Mouse (Mus musculus) gastrocnemius, adult 18-20 months (tissue): ENCODE results near the gene Col25a1. TPM values are rescaled to one million over a fixed set of nuclear protein-coding genes. Genes with fewer than 3 reads are reported as not detected.

Experiments used
- total RNA-seq, 2 experiments: library from RNA; stranded (reverse); gene quantifications; 2 replicates each; pipeline ENCODE4 v1.2.3; 2021

Col25a1 gene
- total RNA-seq, 2 experiments from 2014 or later: 0.09 to 0.17 TPM

Other genes starting within 250 kb of the Col25a1 start
- 1 to 10 TPM; 1.8 to 2.8 TPM for gene Casp6, start 230.1 kb upstream of the Col25a1 start, total RNA-seq
- 1 to 10 TPM; 1.2 to 1.3 TPM for gene Mcub, start 161.3 kb upstream of the Col25a1 start, total RNA-seq
- gene Sec24b, start 69.9 kb upstream of the Col25a1 start, total RNA-seq: 10 to 100 TPM; 26.8 to 30.5 TPM